Mouse (Mus musculus) spleen, adult 2 months (tissue): Measurements from ENCODE around the gene Plekhm3. TPM values are rescaled to one million over a fixed set of nuclear protein-coding genes. Genes with fewer than 3 reads are reported as not detected.
A peak's percentile ranks its signal among the peaks of the same experiment; 100 is the strongest.

Experiments
- DNase-seq, 2 experiments: peaks; one replicate each; pipeline versions ENCODE4 v3.0.0 to v3.0.0-alpha.2; 2012 to 2021; ENCODE audit warnings: low spot score in 2 of 2, low read depth in 1 of 2
- H3K27ac ChIP-seq: fragments of 200-500 bp; 2 replicates; pipeline ENCODE4 v1.5.1; 2012; ENCODE audit warnings: low read length, inconsistent platforms; ENCODE audit not compliant: insufficient read depth
- H3K27me3 ChIP-seq: fragments of 200-500 bp; 2 replicates; pipeline ENCODE4 v1.6.1; 2012; ENCODE audit warnings: mild to moderate bottlenecking, moderate library complexity, low read length, inconsistent platforms; ENCODE audit not compliant: control insufficient read depth, insufficient read depth
- H3K36me3 ChIP-seq: fragments of 200-500 bp; 2 replicates; pipeline ENCODE4 v1.6.1; 2012; ENCODE audit warnings: mild to moderate bottlenecking, low read length, inconsistent platforms; ENCODE audit not compliant: control insufficient read depth, insufficient read depth
- H3K4me1 ChIP-seq: fragments of 200-500 bp; 2 replicates; pipeline ENCODE4 v1.6.1; 2011; ENCODE audit warnings: inconsistent platforms; ENCODE audit not compliant: control insufficient read depth, insufficient read depth, insufficient read length
- H3K4me3 ChIP-seq: fragments of 200-500 bp; 2 replicates; pipeline ENCODE4 v1.5.1; 2011; ENCODE audit warnings: mild to moderate bottlenecking, inconsistent platforms; ENCODE audit not compliant: insufficient read depth, insufficient read length; ENCODE audit errors: extremely low read depth
- CTCF ChIP-seq: fragments of 200-500 bp; IDR thresholded peaks from 2 replicates; pipeline ENCODE4 v1.5.1; 2011; ENCODE audit warnings: mild to moderate bottlenecking, inconsistent platforms; ENCODE audit not compliant: insufficient read depth, insufficient read length, insufficient replicate concordance; ENCODE audit errors: extremely low read depth
- POLR2A ChIP-seq: fragments of 200-500 bp; IDR thresholded peaks from 2 replicates; pipeline ENCODE4 v1.6.1; 2011; ENCODE audit warnings: low read depth, low read length, inconsistent platforms
- WGBS: fragments of 180-500 bp; shearing (Covaris S2); methylation state at CpG from one replicate; pipeline ENCODE4 v1.1.7; 2018; 5-methylcytosine and 5-hydroxymethylcytosine counted together
- polyA plus RNA-seq: library from polyadenylated mRNA; depleted of rRNA; stranded (reverse); fragments of >200 nt; gene quantifications from 2 replicates; pipeline ENCODE4 v1.2.3, GENCODE M21; 2012

The Plekhm3 gene
- polyA plus RNA-seq, 1 experiment, result 11.7 TPM

- Histone ChIP-seq H3K4me1 (no peaks in the 10 kb centered on the region), H3K36me3 (peaks cover 2% of the 10 kb centered on the region; the same call in 1 of the 2 replicates), H3K4me3 (no peak overlapping the region), H3K27me3 (no peaks in the 10 kb centered on the region), H3K27ac (no peak overlapping the region)
- no peak for DNase-seq
- TF ChIP-seq POLR2A (no peak), CTCF (no peak)
- 49% methylated on average over 2 of the region's 2 CpGs for WGBS
Measured at GRCm38 (mm10) chr1:64805217-64805616, 151.4 kb downstream of the Plekhm3 start.

GRCm38 (mm10) chr1:64802631-64803030 lies 154.0 kb downstream of the Plekhm3 start:
- WGBS, result 87% methylated on average over 6 of the region's 6 CpGs
- no peak overlapping the region for H3K4me3 ChIP-seq
- DNase-seq, result no peak

GRCm38 (mm10) chr1:64797621-64798020 lies 159.0 kb downstream of the Plekhm3 start:
- Histone ChIP-seq H3K27ac (no peak overlapping the region), H3K27me3 (no peaks in the 10 kb centered on the region), H3K4me3 (no peak overlapping the region), H3K4me1 (peaks cover 4% of the 10 kb centered on the region; the same call in 1 of the 2 replicates), H3K36me3 (peaks cover 19% of the 10 kb centered on the region)
- TF ChIP-seq POLR2A (no peak), CTCF (no peak)
- no peak for DNase-seq
- 46% methylated on average over 3 of the region's 3 CpGs for WGBS

More at GRCm38 (mm10) chr1:64802631-64803030, 154.0 kb downstream of the Plekhm3 start:
- no peaks in the 10 kb centered on the region for H3K4me1 ChIP-seq
- no peak overlapping the region for H3K27ac ChIP-seq
- H3K27me3 ChIP-seq, result no peaks in the 10 kb centered on the region
- no peaks in the 10 kb centered on the region for H3K36me3 ChIP-seq
- TF ChIP-seq POLR2A (no peak), CTCF (no peak)

GRCm38 (mm10) chr1:64796867-64797582 lies 159.6 kb downstream of the Plekhm3 start:
- 54% methylated on average over 6 of the region's 6 CpGs for WGBS
- peaks cover 19% of the 10 kb centered on the region for H3K36me3 ChIP-seq
- H3K27me3 ChIP-seq, result no peaks in the 10 kb centered on the region
- H3K4me1 ChIP-seq, result peaks cover 4% of the 10 kb centered on the region; the same call in 1 of the 2 replicates
- no peak overlapping the region for H3K4me3 ChIP-seq
- H3K27ac ChIP-seq, result no peak overlapping the region
- peak in 1 of 2 experiments; percentile 5 for DNase-seq
- TF ChIP-seq POLR2A, result no peak
- no peak for TF ChIP-seq CTCF

- DNase-seq, result no peak
- H3K27me3 ChIP-seq, result no peaks in the 10 kb centered on the region
- WGBS, result 89% methylated on average over 8 of the region's 8 CpGs
- TF ChIP-seq POLR2A, result no peak
- TF ChIP-seq CTCF, result no peak
- no peak overlapping the region for H3K4me3 ChIP-seq
- peaks cover 19% of the 10 kb centered on the region for H3K36me3 ChIP-seq
- no peak overlapping the region for H3K27ac ChIP-seq
- peaks cover 4% of the 10 kb centered on the region; the same call in 1 of the 2 replicates for H3K4me1 ChIP-seq
Measured at GRCm38 (mm10) chr1:64795284-64796040, 161.2 kb downstream of the Plekhm3 start.

GRCm38 (mm10) chr1:64794096-64794495 lies 162.5 kb downstream of the Plekhm3 start:
- peaks cover 19% of the 10 kb centered on the region for H3K36me3 ChIP-seq
- H3K4me3 ChIP-seq, result no peak overlapping the region
- no peak overlapping the region for H3K27ac ChIP-seq
- no peak for DNase-seq
- TF ChIP-seq CTCF (no peak), POLR2A (no peak)
- WGBS, result 91% methylated on average over 11 of the region's 11 CpGs
- H3K27me3 ChIP-seq, result no peaks in the 10 kb centered on the region
- H3K4me1 ChIP-seq, result peaks cover 4% of the 10 kb centered on the region; the same call in 1 of the 2 replicates

GRCm38 (mm10) chr1:64793234-64793530 lies 163.4 kb downstream of the Plekhm3 start:
- no peak overlapping the region for H3K4me3 ChIP-seq
- TF ChIP-seq CTCF, result no peak
- TF ChIP-seq POLR2A, result no peak
- no peaks in the 10 kb centered on the region for H3K27me3 ChIP-seq
- DNase-seq, result no peak
- peaks cover 19% of the 10 kb centered on the region for H3K36me3 ChIP-seq
- peaks cover 4% of the 10 kb centered on the region; the same call in 1 of the 2 replicates for H3K4me1 ChIP-seq
- 76% methylated on average over 4 of the region's 4 CpGs for WGBS
- H3K27ac ChIP-seq, result no peak overlapping the region
